Mouse (Mus musculus) kidney, adult 2 months (tissue): ENCODE results near the gene Grcc10. TPM values are rescaled to one million over a fixed set of nuclear protein-coding genes. Genes with fewer than 3 reads are reported as not detected.

ENCODE experiments used
- DNase-seq: peaks from one replicate; pipeline ENCODE4 v3.0.0; 2021
- H3K27ac ChIP-seq: fragments of 200-500 bp; 2 replicates; pipeline ENCODE4 v1.5.1; 2012; ENCODE audit warnings: low read depth, low read length, control low read depth, inconsistent platforms; ENCODE audit not compliant: insufficient read depth
- H3K27me3 ChIP-seq: fragments of 200-500 bp; replicated peaks from 2 replicates; pipeline ENCODE4 v1.6.1; 2012; ENCODE audit warnings: mild to moderate bottlenecking, moderate library complexity, low read length, inconsistent platforms; ENCODE audit not compliant: control insufficient read depth, insufficient read depth
- H3K36me3 ChIP-seq: fragments of 200-500 bp; 2 replicates; pipeline ENCODE4 v1.6.1; 2012; ENCODE audit warnings: mild to moderate bottlenecking, moderate library complexity, low read length, inconsistent platforms; ENCODE audit not compliant: control insufficient read depth, insufficient read depth
- H3K4me1 ChIP-seq: fragments of 200-500 bp; 2 replicates; pipeline ENCODE4 v1.6.1; 2011; ENCODE audit warnings: low read length; ENCODE audit not compliant: control insufficient read depth, insufficient read depth
- H3K4me3 ChIP-seq: fragments of 200-500 bp; 2 replicates; pipeline ENCODE4 v1.5.1; 2011; ENCODE audit warnings: mild to moderate bottlenecking, low read depth, low read length, control low read depth; ENCODE audit not compliant: insufficient read depth
- CTCF ChIP-seq: fragments of 200-500 bp; conservative IDR thresholded peaks from 2 replicates; pipeline ENCODE4 v1.5.1; 2011; ENCODE audit warnings: low read depth, mild to moderate bottlenecking, control low read depth, low read length, moderate library complexity, mixed read lengths; ENCODE audit not compliant: insufficient read depth, insufficient read length
- POLR2A ChIP-seq: fragments of 200-500 bp; IDR thresholded peaks from one replicate; pipeline ENCODE4 v1.6.1; 2011; ENCODE audit warnings: low read depth, low read length, control low read depth
- WGBS: fragments of 180-500 bp; shearing (Covaris S2); methylation state at CpG from one replicate; pipeline ENCODE4 v1.1.7; 2018; 5-methylcytosine and 5-hydroxymethylcytosine counted together
- polyA plus RNA-seq: library from polyadenylated mRNA; depleted of rRNA; stranded (reverse); fragments of >200 nt; gene quantifications from 2 replicates; pipeline ENCODE4 v1.2.3, GENCODE M21; 2012

The Grcc10 gene
- polyA plus RNA-seq, 1 experiment: 474 TPM

DNA sequence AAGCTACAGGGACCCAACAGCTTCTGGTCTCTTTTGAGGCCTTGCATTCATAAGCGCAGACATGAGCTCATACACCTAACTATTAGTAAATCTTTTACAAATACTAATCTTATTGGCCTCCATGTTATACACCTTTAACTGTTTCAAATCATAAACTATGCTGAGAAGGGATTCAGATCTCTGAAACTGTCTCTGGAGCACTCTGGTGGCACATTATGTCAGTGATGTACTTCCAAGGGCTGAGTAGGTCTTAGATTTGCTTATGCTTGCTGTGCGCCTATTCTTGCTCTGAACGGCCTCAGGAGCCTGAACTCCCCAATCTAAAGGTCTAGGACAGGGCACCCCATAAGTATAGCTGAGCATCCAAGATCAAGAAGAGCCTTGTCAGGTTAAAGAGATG lies 668 bp upstream of the Grcc10 start:
- peak overlapping the region; percentile 99 for H3K27ac ChIP-seq
- DNase-seq: no peak
- no peaks in the 10 kb centered on the region for H3K36me3 ChIP-seq
- whole genome bisulfite sequencing: 68% methylated on average over 3 of the region's 3 CpGs
- TF ChIP-seq CTCF (no peak), POLR2A (no peak)
- peaks cover 24% of the 10 kb centered on the region for H3K4me1 ChIP-seq
- peak overlapping the region; percentile 47 for H3K4me3 ChIP-seq
- H3K27me3 ChIP-seq: no peaks in the 10 kb centered on the region

DNA sequence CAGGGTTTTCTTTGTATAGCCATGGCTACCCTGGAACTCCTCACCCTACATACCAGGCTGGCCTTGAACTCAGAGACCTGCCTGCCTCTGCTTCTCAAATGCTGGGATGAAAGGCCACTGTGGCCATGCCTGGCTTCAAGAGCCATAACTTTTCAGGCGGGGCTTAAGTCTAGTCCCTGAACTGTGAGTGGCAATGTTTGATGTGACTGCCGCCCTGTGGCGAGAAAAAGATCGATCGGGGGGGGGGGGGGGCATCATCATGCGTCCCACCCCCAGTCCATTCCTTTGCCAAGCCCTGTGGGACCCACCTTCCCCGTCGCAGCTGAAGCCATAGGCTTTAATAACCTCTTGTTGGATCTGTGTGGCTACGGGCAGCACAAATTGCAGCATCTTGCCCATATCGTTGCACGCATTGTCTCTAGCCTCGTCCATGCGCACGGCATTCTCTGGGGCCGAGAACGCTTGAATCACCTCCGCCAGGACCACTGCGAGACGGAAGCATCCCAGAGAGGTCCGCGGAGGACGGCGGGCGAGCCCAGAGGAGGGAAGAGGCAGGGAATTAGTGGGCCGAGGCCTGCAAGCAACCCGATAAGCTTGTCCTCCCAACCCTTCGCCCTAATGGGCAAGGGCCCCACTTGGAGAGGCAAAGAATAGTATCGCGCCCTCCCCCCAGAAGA lies 825 bp downstream of the Grcc10 start:
- peaks cover 21% of the 10 kb centered on the region for H3K4me1 ChIP-seq
- H3K36me3 ChIP-seq: no peaks in the 10 kb centered on the region
- H3K27me3 ChIP-seq: no peaks in the 10 kb centered on the region
- DNase-seq: peak; percentile 67
- H3K4me3 ChIP-seq: peak overlapping the region; percentile 74
- TF ChIP-seq POLR2A: peak; percentile 2
- TF ChIP-seq CTCF: peak; percentile 49; the same call in 1 of the 2 replicates
- H3K27ac ChIP-seq: peak overlapping the region; percentile 99
- under 1% methylated on average over 29 of the region's 29 CpGs for WGBS

DNA sequence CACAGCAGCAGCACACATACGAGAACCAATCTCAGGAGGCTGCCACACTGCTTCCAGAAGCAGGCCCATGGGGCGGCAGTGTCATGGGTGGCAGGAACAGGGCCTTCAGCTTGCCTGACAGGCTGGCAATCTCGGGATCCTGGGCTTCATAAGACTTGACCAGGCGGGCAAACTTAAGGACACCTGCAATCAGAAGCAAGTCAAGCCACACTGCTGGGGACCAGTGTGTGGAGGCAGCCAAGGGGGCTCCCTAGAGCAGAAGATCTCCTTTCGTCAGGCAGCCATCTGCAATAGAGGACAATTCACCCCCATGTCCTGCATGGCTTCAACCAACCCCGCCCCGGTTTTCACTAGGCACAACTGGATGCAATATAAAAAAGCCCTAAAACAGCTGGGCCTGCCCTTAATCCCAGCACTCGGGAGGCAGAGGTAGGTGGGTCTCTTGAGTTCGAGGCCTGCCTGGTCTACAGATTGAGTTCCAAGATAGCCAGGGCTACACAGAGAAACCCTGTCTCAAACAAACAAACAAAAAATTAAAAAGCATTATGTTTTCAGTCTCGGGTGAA lies 1.9 kb downstream of the Grcc10 start:
- Histone ChIP-seq H3K27me3 (no peaks in the 10 kb centered on the region), H3K4me1 (peaks cover 17% of the 10 kb centered on the region), H3K27ac (peak overlapping the region; percentile 63), H3K36me3 (no peaks in the 10 kb centered on the region), H3K4me3 (no peak overlapping the region)
- TF ChIP-seq CTCF (no peak), POLR2A (no peak)
- 85% methylated on average over 10 of the region's 10 CpGs for WGBS
- DNase-seq: no peak

DNA sequence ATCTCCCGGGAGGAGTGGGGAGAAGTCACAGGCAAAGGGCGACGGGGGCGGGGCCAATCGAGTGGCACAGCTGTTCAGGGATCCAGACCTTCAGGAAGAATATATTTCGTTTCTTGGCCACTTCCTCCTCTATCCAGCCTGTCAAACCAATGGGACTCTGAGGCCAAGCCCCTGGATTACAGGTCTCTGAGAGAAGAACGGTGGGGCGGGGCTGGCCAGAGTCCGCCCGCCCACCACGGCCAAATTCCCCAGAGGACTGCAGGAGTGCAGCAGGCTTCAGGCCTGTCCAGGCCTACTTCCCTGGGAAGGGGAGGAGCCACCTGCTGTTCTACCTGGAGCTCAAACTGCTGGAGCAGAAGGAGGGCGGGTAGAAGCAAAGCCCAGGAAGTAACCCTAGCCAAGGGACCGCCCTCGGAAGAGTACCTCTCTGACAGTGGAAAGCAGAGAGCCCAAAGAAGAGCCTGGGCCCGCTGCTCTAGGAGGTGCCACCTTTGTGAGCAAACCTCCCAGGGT lies 2.6 kb downstream of the Grcc10 start, which contains the start of gene Ptpn6:
Gene Ptpn6 (minus strand): TSS at position 204 of the 513 bp plus-strand sequence.
- 11% methylated on average over 15 of the region's 15 CpGs for WGBS
- Histone ChIP-seq H3K27ac (peak within 1 kb of the TSS; percentile 69), H3K4me1 (peaks cover 17% of the 10 kb centered on the region), H3K27me3 (no peaks in the 10 kb centered on the region), H3K36me3 (no peaks in the 10 kb centered on the region), H3K4me3 (peak within 1 kb of the TSS; percentile 49)
- TF ChIP-seq POLR2A (peak; percentile 12), CTCF (0 out of 2 replicates have a peak, but pooled peaks have one; percentile 13)
- peak; percentile 96 for DNase-seq

DNA sequence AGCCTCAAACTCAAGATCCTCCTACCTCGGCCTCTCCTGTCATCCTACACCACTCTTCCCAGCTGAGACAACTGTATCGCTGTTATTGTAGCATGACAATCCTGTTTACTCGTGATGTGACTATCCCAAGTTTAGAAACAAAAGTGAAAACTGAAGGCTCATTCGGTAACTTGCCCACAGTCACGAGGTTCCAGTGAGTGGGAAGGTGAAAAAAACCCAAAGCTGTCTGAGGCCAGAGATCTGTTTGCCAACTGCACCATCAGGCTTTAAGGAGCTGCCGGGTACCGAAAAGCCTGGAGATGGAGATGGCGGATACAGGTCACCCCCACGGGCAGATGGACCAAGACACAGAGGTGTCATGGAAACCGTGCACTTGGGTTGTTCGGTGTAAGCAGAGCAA lies 4.1 kb downstream of the Grcc10 start:
- Histone ChIP-seq H3K27ac (no peak overlapping the region), H3K36me3 (no peaks in the 10 kb centered on the region), H3K4me3 (no peak overlapping the region), H3K4me1 (peaks cover 17% of the 10 kb centered on the region), H3K27me3 (no peaks in the 10 kb centered on the region)
- WGBS: 87% methylated on average over 11 of the region's 11 CpGs
- TF ChIP-seq CTCF: no peak
- TF ChIP-seq POLR2A: no peak
- no peak for DNase-seq

DNA sequence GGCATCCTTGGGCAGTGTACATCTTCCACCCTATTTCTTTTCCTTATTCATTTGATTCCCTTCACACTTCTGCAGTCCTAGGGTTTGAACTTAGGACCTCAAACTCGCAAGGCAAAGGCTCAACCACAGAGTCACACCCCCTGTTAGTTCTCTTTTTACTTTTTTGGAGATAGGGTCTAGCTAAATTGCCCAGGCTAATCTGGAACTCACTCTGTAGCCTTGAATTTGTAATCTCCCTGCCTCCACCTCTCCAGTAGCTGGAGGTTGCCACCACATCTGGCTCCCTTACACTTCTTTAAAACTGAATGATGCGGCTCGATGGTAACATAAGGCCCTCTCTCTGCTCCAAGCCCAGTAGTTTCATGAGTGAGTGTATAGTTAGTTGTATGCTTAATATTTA lies 6.8 kb downstream of the Grcc10 start:
- no peak for TF ChIP-seq CTCF
- TF ChIP-seq POLR2A: no peak
- H3K4me3 ChIP-seq: no peak overlapping the region
- WGBS: 91% methylated on average over 3 of the region's 3 CpGs

More for the DNA sequence above, 6.8 kb downstream of the Grcc10 start:
- no peak overlapping the region for H3K27ac ChIP-seq
- H3K27me3 ChIP-seq: no peaks in the 10 kb centered on the region
- DNase-seq: no peak
- peaks cover 6% of the 10 kb centered on the region; the same call in 1 of the 2 replicates for H3K4me1 ChIP-seq
- H3K36me3 ChIP-seq: no peaks in the 10 kb centered on the region
